Mouse (Mus musculus): Measurements from ENCODE around the gene Gm17490.

Gm17490 gene

GRCm38 (mm10) chr2:11625890-11626289, at the start of gene Gm17490:
Gene Gm17490, minus strand, starts transcription at chr2:11626264.
- in situ Hi-C loops (cut with MboI; ENCODE audit: low pct_unique_long_range_greater_than_20kb in 1 of 2, low sequenced_read_pairs in 2 of 2, unreplicated experiment in 1 of 2), result no loop called here

DNA sequence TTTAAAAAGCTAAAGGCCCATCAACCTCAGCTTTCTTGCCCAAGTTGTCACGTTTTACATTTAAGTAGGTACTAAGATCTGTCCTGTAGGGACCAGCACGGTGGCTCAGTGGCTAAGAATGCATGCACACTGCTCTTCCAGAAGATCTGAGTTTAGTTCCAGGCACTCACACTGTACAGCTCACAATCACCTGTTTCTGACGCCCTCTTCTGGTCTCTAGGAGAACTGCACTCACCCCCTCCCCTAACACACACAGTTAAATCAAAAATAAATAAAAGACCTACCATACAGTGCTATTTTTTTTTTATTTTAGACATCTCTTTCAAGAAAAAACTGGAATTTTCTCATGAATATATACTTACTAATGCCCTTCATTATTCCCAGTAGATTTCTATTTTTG, 46.1 kb upstream of the Gm17490 start:
- in situ Hi-C loops (cut with MboI; ENCODE audit: low pct_unique_long_range_greater_than_20kb in 1 of 2, low sequenced_read_pairs in 2 of 2, unreplicated experiment in 1 of 2), result no loop called here

DNA sequence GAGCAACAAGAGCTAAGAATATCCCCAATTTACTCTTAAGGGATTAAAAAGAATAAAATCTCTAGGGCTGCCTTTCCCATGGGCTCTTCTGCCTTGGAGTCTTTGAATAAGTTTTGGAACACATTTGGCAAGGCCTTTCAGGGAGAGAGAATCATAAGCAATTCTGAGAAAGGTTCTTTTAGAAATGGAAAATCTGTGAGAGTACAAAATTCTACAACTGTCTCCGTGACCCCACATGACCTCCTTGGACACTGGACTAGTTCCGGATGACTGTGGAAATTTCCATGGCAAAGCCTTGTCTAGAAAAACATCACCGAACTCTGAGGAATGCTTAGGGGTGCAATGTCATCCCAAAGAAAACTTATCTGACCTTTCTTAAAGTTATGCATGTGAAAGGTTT, 39.3 kb upstream of the Gm17490 start:
- in situ Hi-C loops (cut with MboI; ENCODE audit: low pct_unique_long_range_greater_than_20kb in 1 of 2, low sequenced_read_pairs in 2 of 2, unreplicated experiment in 1 of 2), result no loop called here

DNA sequence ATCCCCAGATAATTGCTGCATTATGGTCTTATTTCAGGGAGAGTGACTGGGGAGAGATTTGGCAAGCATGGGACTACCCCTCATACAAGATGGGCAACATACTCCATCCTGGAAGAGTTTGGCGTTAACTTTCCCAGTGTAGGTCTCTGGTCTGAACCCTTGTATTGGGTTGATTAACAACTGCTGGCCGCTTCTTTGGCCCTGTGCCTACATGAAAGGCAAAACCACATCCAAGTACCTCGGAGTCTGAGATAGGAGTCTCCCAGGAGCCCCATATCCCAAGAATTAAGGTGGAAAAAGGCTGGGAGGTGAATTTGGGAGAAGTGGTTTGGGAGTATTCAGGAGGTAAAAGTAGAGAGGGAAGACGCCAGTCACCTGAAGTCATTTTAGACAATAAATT, 38.7 kb upstream of the Gm17490 start:
- in situ Hi-C loops (cut with MboI; ENCODE audit: low pct_unique_long_range_greater_than_20kb in 1 of 2, low sequenced_read_pairs in 2 of 2, unreplicated experiment in 1 of 2), result no loop called here

- in situ Hi-C loops (cut with MboI; ENCODE audit: low pct_unique_long_range_greater_than_20kb in 1 of 2, low sequenced_read_pairs in 2 of 2, unreplicated experiment in 1 of 2), result no loop called here
These were observed 38.3 kb upstream of the Gm17490 start for GRCm38 (mm10) chr2:11664367-11664766.

DNA sequence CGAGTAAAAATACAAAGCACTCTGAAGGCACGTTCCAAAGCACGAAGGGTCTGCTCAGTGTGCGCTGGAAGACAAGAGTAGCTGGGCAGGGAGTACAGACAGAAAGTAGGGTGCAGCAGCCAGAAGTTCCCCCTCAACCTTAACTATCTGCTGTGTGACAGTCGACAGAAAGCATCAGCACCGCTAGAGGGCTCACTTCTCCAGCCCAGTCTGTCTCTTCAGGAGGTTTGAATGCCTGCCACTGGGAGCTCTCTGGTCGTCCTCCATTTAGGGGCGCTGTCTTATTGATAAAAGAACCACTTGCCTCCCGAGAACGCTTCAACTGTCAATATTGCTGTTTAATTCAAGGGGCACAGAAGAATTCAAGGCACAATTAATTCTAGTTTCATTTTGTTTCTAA, 37.9 kb upstream of the Gm17490 start:
- in situ Hi-C loops (cut with MboI; ENCODE audit: low pct_unique_long_range_greater_than_20kb in 1 of 2, low sequenced_read_pairs in 2 of 2, unreplicated experiment in 1 of 2), result no loop called here

DNA sequence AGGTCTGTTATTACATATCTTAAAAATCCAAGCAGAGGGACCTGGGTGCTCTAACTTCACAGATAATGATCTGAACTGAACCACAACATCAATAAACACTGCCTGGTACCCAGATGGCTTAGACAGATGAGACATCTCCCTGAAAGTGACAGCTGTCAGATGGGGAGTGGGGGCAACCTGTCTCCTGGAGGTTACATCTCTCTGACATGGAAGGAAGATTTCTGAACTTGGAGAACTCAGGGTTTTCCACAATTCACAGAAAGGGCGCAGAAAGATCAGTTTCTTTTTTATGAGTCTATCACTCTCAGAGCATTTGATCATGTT, 36.8 kb upstream of the Gm17490 start:
- in situ Hi-C loops (cut with MboI; ENCODE audit: low pct_unique_long_range_greater_than_20kb in 1 of 2, low sequenced_read_pairs in 2 of 2, unreplicated experiment in 1 of 2), result no loop called here

DNA sequence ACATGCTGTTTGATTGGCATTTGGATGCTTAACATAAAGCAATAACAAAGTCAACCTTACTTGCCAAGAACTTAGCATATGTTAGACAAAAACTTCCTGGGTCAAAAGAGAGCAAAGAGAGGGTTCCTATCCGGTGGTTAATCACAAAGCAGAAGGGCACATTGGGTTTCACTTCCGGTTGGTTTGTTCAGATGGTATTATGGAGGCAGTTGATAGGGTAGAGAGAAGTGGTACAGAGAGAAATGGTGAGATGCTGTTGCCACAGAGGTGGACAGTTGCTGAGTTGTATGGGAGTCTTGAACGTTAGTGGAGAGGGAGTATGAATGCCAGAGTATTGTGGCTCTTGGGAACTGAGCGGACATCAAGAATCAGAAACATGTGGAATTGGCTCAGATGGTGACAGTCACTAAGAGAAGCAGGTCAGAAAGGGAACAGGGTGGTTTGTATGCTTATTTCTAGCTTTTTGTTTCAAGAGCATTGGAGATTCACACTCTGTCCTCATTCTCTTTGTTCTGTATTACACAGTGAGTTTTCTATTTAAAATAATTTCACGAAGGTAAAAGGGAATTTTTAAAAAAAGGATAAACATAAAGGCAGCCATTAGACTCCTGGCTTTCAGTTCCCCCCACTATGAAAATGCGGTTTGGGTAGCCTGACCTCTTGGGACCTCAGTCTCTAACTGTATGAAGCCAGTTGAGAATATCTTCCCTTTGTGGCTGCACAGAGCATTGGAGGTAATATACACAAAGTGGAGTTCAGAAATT, 36.3 kb upstream of the Gm17490 start:
- in situ Hi-C loops (cut with MboI; ENCODE audit: low pct_unique_long_range_greater_than_20kb in 1 of 2, low sequenced_read_pairs in 2 of 2, unreplicated experiment in 1 of 2), result no loop called here

DNA sequence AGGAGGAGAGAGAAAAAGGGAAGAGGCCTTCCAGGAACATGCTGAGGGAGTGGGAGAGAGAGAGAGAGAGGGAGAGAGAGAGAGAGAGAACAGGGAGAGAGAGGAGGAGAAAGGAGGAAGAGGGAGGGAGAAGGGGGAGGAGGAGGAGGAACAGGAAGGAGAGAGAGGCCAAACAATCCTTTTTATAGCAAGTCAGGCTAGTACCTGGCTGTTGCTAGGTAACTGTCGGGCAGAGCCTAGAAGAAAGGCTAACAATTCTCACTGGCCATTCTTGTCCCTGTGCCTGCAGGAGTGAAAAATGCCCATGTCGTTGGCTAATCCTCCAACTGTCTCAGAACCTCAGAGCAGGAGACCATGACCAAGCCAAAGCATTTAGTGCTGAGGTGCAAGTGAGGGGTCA, 33.2 kb upstream of the Gm17490 start:
- in situ Hi-C loops (cut with MboI; ENCODE audit: low pct_unique_long_range_greater_than_20kb in 1 of 2, low sequenced_read_pairs in 2 of 2, unreplicated experiment in 1 of 2), result no loop called here

DNA sequence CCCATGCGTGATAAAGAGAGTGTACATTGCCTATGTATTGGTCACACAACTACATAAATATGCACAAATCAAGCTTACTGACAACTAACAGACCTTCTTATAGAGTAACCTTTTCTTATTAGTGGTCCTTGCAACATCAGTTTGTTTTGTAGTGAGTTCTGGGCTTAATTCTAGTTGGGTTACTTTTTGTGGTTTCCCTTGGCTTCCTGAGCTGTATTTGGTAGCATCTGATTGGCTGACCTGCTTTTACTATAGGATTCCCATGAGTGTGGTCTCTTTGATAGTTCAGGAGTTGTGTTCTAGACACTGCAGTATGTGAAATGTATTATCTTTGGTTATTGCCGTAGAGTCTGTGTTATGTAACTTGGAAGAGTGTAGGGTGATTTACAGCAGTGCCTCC, 31.5 kb upstream of the Gm17490 start:
- in situ Hi-C loops (cut with MboI; ENCODE audit: low pct_unique_long_range_greater_than_20kb in 1 of 2, low sequenced_read_pairs in 2 of 2, unreplicated experiment in 1 of 2), result no loop called here

- in situ Hi-C loops (cut with MboI; ENCODE audit: low pct_unique_long_range_greater_than_20kb in 1 of 2, low sequenced_read_pairs in 2 of 2, unreplicated experiment in 1 of 2), result no loop called here
These were observed 29.2 kb upstream of the Gm17490 start for GRCm38 (mm10) chr2:11654990-11655931.

DNA sequence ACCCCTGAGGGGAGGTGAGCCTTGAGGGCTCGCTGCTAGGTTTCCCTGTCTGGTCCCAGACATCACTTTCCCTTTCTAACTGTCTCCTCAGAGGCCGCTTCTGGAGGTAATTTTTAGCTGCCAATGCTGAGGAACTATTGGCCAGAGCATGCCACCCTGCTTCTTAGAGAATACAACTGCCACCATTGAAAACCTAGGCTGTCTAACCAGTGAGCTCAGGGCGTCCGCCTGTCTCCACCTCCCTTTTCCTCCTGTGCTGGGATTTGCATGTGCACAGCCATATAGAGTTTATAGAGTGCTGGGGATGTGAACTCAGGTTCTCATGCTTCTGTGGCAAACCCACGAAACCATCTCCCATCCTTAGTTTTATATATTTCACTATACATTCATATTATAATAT, 27.7 kb upstream of the Gm17490 start:
- in situ Hi-C loops (cut with MboI; ENCODE audit: low pct_unique_long_range_greater_than_20kb in 1 of 2, low sequenced_read_pairs in 2 of 2, unreplicated experiment in 1 of 2), result no loop called here

GRCm38 (mm10) chr2:11653330-11653729, 27.3 kb upstream of the Gm17490 start:
- in situ Hi-C loops (cut with MboI; ENCODE audit: low pct_unique_long_range_greater_than_20kb in 1 of 2, low sequenced_read_pairs in 2 of 2, unreplicated experiment in 1 of 2), result no loop called here

GRCm38 (mm10) chr2:11652780-11653179, 26.7 kb upstream of the Gm17490 start:
- in situ Hi-C loops (cut with MboI; ENCODE audit: low pct_unique_long_range_greater_than_20kb in 1 of 2, low sequenced_read_pairs in 2 of 2, unreplicated experiment in 1 of 2), result no loop called here

DNA sequence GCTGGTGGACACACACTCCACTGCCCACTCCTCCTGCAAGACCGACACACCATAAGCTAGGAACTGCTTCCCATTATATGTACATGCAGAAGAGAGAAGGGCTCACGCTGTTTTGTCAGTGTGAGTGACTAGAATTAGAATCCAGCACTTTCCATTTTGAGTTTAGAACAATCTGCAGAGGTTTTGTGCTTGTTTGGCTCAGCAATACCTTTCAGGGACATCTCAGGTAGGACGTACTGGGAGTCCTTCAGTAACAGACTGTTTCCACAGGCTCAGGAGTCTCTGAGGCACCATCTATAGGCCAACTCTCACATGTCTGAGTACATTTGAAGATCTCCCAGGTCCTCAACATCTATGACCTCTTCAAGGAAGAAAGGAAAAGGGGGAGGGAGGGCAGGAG, 26.1 kb upstream of the Gm17490 start:
- in situ Hi-C loops (cut with MboI; ENCODE audit: low pct_unique_long_range_greater_than_20kb in 1 of 2, low sequenced_read_pairs in 2 of 2, unreplicated experiment in 1 of 2), result no loop called here

GRCm38 (mm10) chr2:11651476-11651875, 25.4 kb upstream of the Gm17490 start:
- in situ Hi-C loops (cut with MboI; ENCODE audit: low pct_unique_long_range_greater_than_20kb in 1 of 2, low sequenced_read_pairs in 2 of 2, unreplicated experiment in 1 of 2), result no loop called here

DNA sequence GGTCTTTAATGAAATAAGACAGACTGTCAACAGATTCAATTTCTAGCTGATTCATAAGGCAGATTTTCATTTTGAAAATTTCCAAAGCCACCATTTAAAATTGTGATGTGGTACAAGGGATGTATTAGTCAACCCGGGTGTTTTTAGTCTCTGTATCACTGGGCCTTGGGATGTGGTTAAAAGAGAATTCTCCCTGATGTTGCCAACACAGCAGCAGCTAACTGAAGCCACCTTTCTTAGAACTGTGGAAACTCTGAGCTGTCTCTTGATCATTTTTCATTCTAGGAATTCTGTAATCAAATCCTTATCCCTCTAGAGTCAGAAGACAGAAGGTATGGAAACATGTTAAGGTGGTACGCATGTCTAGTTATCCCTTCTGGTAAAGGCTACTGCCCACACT, 19.2 kb upstream of the Gm17490 start:
- in situ Hi-C loops (cut with MboI; ENCODE audit: low pct_unique_long_range_greater_than_20kb in 1 of 2, low sequenced_read_pairs in 2 of 2, unreplicated experiment in 1 of 2), result no loop called here

GRCm38 (mm10) chr2:11644057-11644456, 18.0 kb upstream of the Gm17490 start:
- in situ Hi-C loops (cut with MboI; ENCODE audit: low pct_unique_long_range_greater_than_20kb in 1 of 2, low sequenced_read_pairs in 2 of 2, unreplicated experiment in 1 of 2), result no loop called here

GRCm38 (mm10) chr2:11642451-11642941, 16.4 kb upstream of the Gm17490 start, which contains the start of gene Il2ra:
Gene Il2ra, plus strand, starts transcription at chr2:11642807.
- in situ Hi-C loops (cut with MboI; ENCODE audit: low pct_unique_long_range_greater_than_20kb in 1 of 2, low sequenced_read_pairs in 2 of 2, unreplicated experiment in 1 of 2), result no loop called here

DNA sequence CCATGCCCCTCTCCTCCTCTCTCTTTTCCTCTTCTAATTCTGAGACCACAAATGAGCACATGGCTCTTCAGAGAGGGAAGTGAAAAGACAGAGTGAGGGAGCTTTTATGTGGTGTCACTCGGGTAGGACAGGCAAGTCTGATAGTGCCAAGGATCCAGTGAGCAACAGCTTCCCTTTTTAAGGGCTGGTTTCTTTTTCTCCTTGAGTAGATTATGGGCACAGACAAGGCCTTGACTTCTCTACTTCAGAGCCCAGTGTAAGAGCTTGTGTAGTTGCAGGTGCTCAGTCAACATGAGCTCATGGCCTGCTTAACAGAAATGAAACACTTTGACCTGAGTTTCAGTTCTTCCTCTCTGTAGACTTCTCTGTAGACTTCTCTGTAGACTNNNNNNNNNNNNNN, 11.1 kb upstream of the Gm17490 start:
- in situ Hi-C loops (cut with MboI; ENCODE audit: low pct_unique_long_range_greater_than_20kb in 1 of 2, low sequenced_read_pairs in 2 of 2, unreplicated experiment in 1 of 2), result no loop called here

Measured in mouse embryonic stem cell (cell line).